Mouse (Mus musculus): ENCODE results near the gene Zkscan3.

Zkscan3 gene

GRCm38 (mm10) chr13:21402287-21402846, at the start of gene Zkscan3:
TSS of gene Zkscan3 (minus strand) at chr13:21402755.
- DNase-seq (ENCODE audit: low spot score), result peak; percentile 85

DNA sequence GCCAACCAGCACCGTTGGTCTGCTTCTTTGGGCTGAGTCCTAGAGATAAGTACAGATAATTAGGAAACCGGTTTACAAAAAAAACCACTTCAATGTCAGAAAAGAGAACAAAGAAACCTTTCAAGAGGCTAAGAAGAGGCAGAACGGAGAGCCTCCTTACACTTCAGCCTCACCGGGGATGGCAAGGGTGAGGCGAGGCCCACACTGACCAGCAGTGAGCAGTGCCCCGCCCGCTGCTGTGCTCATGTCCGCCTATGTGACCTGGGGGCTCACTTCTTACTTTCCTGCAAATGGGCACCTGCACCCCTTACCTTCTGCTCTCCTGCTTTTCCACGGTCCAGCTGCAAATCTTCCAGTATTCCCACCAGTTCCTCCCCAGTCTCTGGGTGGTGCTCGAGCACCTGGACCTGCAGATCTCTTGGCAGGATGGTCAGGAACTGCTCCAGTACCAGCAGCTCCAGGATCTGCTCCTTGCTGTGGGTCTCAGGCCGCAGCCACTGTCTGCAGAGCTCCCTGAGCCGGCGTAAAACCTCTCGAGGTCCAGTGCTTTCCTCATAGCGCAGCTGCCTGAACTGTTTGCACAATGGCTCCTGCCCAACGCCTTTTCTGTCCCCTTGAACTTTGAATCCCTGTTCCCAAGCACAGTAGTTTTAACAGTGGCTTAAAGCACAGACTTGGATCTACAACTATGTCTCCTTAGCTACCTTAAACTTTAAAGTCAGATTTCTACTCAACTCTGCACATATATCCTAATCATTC, 45.5 kb upstream of the Zkscan3 start:
- DNase-seq (ENCODE audit: low spot score), result no peak

GRCm38 (mm10) chr13:21446796-21447195, 44.2 kb upstream of the Zkscan3 start:
- no peak for DNase-seq (ENCODE audit: low spot score)

DNA sequence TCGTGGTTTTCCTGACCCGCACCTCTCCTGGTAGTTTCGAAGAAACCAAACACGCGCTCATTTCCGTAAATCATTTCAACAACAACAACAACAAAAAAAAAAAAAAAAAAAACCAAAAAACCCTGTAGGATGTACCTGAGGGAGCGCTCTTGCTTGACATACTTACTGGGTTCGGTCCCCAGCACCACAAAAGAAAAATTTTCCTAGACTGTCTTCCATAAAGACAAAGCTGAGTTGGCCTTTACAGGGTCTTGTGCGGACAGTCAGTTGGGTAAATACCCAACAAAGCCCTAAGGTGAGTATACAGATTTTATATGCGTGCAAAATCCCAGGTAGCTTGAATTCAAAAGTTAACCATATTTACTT, 38.6 kb upstream of the Zkscan3 start:
- DNase-seq (ENCODE audit: low spot score), result no peak

DNA sequence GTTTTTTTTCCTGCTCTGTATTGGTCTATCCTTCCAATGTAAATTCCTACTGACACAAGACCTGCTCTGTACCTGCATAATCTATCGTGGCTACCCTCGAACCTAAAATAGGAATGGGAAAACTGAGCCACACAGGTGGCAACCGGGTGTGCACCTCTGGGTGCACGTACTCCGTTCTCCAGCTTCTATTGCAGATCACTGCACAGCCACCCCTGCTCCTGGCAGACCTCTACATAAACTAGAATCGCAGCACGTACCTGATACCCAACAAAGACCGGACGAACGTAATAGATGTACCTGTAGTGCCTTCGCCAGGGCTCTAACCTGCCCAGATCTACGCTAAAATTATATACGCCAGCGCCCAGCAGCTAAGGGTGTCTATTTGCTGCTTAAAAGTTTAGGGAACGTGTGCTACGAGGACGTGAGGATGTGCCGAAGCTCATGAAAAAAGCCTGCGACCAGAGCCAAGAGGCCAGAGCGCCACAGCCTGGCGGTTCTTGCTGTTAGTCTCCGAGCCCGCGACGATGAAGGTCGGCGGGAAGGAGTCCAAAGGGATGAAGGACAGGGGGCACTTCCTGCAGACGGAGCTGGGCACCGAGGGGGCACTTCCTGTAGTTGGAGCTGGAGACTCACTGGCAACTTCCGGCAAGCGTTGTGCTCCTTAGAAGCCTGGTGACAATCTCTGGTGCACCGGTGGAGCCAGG, 38.1 kb upstream of the Zkscan3 start, which contains the start of gene Pgbd1:
Gene Pgbd1 (minus strand): TSS at position 556 of the 704 bp plus-strand sequence.
- DNase-seq (ENCODE audit: low spot score), result no peak

- DNase-seq (ENCODE audit: low spot score), result no peak
These were observed 32.9 kb upstream of the Zkscan3 start for GRCm38 (mm10) chr13:21435476-21435875.

- DNase-seq (ENCODE audit: low spot score), result no peak
These were observed 25.1 kb upstream of the Zkscan3 start for GRCm38 (mm10) chr13:21427631-21428030.

DNA sequence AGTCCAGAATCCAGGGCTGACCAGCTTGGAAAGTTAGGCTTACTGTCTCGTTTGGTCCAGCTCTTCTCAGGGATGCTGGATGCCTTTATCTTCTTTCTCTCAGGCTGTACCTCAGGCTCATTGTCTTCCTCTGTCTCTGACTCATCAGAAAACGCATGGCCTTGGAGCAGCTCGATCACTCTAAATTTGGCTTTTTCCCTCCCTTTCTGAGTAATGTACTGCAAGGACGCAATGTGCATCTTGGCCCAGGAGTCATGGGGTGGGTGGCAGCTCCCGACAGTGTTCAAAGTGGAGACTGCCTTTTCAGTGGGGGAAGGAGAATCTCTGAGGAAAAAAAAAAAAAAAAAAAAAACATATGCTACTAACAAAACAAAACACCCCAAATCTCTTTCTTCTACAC, 20.7 kb upstream of the Zkscan3 start:
- DNase-seq (ENCODE audit: low spot score), result no peak

GRCm38 (mm10) chr13:21418865-21419264, 16.3 kb upstream of the Zkscan3 start:
- DNase-seq (ENCODE audit: low spot score), result no peak

GRCm38 (mm10) chr13:21417298-21418010, 14.9 kb upstream of the Zkscan3 start:
- no peak for DNase-seq (ENCODE audit: low spot score)

DNA sequence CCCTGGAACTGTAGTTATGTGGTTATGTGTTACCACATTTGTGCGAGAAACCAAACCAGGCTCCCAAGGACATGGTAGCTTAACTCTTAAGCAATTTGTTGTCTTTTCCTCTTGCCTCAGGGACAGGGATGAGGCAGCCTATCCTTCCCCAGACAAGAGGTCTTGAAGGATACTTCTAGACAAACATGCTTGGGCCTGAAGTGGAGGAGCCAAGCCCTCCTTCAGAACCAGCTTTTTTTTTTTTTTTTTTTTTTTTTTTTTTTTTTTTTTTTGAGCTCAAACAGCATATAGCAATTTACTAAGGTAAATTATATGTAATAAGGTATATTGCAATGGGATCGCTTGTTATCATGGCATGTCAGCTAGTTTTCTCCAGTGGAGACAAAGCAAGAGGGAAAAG, 13.2 kb upstream of the Zkscan3 start:
- DNase-seq (ENCODE audit: low spot score), result no peak

- no peak for DNase-seq (ENCODE audit: low spot score)
These were observed 12.7 kb upstream of the Zkscan3 start for GRCm38 (mm10) chr13:21415266-21415665.

GRCm38 (mm10) chr13:21414231-21415212, 12.0 kb upstream of the Zkscan3 start:
- no peak for DNase-seq (ENCODE audit: low spot score)

DNA sequence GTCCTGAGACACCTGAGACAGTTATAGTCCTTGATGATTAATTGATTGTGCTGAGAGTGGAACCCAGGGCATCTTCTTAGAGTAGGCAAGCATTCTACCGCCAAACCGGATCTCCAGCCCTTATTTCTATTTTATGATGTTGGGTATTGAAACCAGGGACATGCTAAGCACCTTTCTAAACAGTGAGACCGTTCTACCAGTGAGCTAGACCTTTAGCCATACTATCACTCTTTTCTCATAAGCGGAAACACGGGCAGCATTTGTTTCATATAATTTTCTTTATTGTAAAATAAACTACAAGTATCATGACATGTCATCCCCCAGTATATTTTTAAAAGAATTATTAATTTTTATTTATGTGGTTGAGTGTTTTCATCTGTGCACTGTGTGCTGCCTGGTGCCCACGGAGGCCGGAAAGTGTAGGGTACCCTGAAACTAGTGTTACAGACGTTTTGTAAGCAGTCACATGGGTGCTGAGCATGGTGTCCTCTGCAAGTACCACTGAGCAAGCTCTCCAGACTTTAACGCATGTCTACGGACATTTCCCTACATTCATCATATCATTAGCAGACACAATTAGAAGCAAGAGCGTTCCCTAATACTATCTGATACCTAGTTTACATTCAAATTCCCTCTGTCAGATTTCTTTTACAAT, 6.4 kb upstream of the Zkscan3 start:
- DNase-seq (ENCODE audit: low spot score), result no peak

GRCm38 (mm10) chr13:21407969-21408804, 5.6 kb upstream of the Zkscan3 start:
- peak; percentile 80 for DNase-seq (ENCODE audit: low spot score)

DNA sequence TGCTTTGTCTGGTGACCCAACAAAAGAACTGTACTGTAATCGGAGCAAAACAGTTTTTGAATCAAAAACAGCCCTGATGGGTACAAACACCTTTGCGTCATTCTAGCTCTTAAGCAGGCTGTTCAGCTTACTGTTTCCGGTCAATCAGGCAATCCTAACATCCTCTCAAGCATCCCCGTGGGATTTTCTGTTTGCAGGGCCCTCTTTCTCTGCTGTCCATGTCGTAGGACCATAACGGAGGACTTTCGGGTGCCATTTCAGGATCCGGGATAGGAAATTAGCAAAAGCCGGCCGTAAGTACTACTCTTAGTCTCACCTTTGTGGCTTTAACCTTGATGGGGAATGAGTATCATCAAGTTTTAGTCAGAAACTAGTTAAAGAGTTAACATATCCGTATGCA, 4.8 kb upstream of the Zkscan3 start:
- no peak for DNase-seq (ENCODE audit: low spot score)

GRCm38 (mm10) chr13:21402848-21403247, 293 bp upstream of the Zkscan3 start:
- no peak for DNase-seq (ENCODE audit: low spot score)

DNA sequence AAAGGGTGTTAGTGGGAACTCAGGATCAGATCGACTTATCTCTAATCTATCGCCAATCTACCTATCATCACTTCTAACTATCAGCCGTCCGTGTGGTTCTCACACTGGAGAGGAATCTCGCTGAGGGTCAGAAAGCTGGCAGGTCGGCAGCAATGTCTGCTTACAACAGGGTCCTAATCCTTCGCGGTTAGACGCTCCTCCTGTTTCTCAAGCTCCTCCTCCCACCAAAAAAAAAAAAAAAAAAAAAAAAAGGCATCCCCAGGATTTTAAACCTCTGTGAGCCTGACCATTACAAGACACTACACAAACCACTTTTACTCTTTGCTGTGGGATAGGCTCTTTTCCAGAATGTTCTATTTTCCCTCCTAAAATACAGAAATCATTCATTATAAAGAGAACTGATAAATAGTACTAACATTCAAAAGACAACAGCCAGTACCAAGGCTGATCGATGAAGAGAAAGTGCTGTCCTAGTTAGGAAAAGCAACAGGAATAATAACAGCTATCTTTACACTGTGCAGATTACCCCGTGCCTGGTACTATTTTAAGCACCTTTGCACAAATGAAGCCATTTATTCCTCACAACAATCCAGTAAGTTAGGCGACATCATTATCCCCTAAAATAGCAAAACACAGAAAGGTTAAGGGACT, 794 bp downstream of the Zkscan3 start:
- peak; percentile 57 for DNase-seq (ENCODE audit: low spot score)

DNA sequence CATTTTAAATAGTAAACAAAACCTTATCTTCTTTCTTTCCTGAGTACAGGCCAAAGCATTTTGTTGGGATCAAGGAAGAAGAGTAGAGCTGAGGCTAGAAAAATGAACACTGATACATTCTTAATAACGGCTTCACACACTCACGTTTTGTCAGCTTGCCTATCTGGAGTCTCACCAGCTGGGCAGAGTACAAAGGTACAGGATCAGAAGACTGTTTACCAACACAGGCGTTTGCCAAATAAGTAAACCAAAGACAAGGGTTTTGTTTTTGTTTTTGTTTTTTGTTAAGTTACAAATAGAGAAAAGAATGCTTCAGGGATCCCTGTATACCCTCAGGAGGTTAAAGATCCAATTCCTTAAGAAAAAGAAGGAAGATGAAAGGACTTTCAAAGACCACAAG, 1.4 kb downstream of the Zkscan3 start:
- DNase-seq (ENCODE audit: low spot score), result peak; percentile 30
